Mouse (Mus musculus) thymus, adult 2 months (tissue): Measurements from ENCODE around the gene Atp2b4. TPM values are rescaled to one million over a fixed set of nuclear protein-coding genes. Genes with fewer than 3 reads are reported as not detected.

Experiments
- DNase-seq: peaks from one replicate; pipeline ENCODE4 v3.0.0; 2021
- H3K27ac ChIP-seq: fragments of 200-500 bp; 2 replicates; pipeline ENCODE4 v1.5.1; 2012; ENCODE audit warnings: low read length, control low read depth; ENCODE audit not compliant: control insufficient read depth, insufficient read depth
- H3K27me3 ChIP-seq: fragments of 200-500 bp; 2 replicates; pipeline ENCODE4 v1.6.1; 2012; ENCODE audit warnings: mild to moderate bottlenecking, low read length, moderate library complexity, mixed read lengths; ENCODE audit not compliant: control insufficient read depth, insufficient read depth
- H3K36me3 ChIP-seq: fragments of 200-500 bp; 2 replicates; pipeline ENCODE4 v1.6.1; 2012; ENCODE audit warnings: mild to moderate bottlenecking, low read length, moderate library complexity; ENCODE audit not compliant: control insufficient read depth, insufficient read depth
- H3K4me1 ChIP-seq: fragments of 200-500 bp; replicated peaks from 2 replicates; pipeline ENCODE4 v1.6.1; 2012; ENCODE audit warnings: low read length; ENCODE audit not compliant: control insufficient read depth, insufficient read depth
- H3K4me3 ChIP-seq: fragments of 200-500 bp; 2 replicates; pipeline ENCODE4 v1.5.1; 2012; ENCODE audit warnings: mild to moderate bottlenecking, low read length, control low read depth, moderate library complexity; ENCODE audit not compliant: control insufficient read depth, insufficient read depth
- CTCF ChIP-seq: fragments of 200-500 bp; IDR thresholded peaks from 2 replicates; pipeline ENCODE4 v1.5.1; 2012; ENCODE audit warnings: mild to moderate bottlenecking, control low read depth, low read length, moderate library complexity, borderline replicate concordance; ENCODE audit not compliant: control insufficient read depth, poor library complexity, insufficient read depth; ENCODE audit errors: extremely low read depth
- POLR2A ChIP-seq: fragments of 200-500 bp; IDR thresholded peaks from 2 replicates; pipeline ENCODE4 v1.6.1; 2012; ENCODE audit warnings: mild to moderate bottlenecking, low read length, control low read depth, moderate library complexity; ENCODE audit not compliant: control insufficient read depth, poor library complexity, insufficient read depth; ENCODE audit errors: extremely low read depth
- WGBS: fragments of 180-500 bp; shearing (Covaris S2); methylation state at CpG from one replicate; pipeline ENCODE4 v1.1.7; 2018; 5-methylcytosine and 5-hydroxymethylcytosine counted together
- polyA plus RNA-seq: library from polyadenylated mRNA; depleted of rRNA; stranded (reverse); fragments of >200 nt; gene quantifications from 2 replicates; pipeline ENCODE4 v1.2.3, GENCODE M21; 2012

Gene Atp2b4
- polyA plus RNA-seq, 1 experiment: 4.1 TPM

DNA sequence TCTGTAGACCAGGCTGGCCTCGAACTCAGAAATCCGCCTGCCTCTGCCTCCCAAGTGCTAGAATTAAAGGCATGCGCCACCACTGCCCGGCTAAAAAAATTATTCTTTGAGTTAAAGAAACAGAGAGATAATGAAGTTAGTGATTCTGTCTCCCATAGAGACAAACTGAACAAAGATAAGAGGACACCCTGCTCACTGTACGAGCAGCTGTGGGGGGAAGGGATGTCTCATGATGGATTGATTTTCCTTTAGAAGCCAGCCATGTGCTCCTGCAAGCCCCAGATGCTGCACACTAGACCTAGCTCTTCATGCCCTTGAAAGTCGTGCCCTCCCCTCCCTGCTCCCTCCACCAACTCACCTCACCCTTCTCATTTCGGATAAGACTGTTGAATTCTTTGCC is 72.5 kb downstream of the Atp2b4 start:
- Histone ChIP-seq H3K4me3 (no peak overlapping the region), H3K27ac (no peak overlapping the region), H3K27me3 (no peaks in the 10 kb centered on the region), H3K36me3 (no peaks in the 10 kb centered on the region), H3K4me1 (no peaks in the 10 kb centered on the region)
- 92% methylated on average over 7 of the region's 7 CpGs for WGBS
- no peak for DNase-seq
- TF ChIP-seq CTCF (no peak), POLR2A (no peak)

DNA sequence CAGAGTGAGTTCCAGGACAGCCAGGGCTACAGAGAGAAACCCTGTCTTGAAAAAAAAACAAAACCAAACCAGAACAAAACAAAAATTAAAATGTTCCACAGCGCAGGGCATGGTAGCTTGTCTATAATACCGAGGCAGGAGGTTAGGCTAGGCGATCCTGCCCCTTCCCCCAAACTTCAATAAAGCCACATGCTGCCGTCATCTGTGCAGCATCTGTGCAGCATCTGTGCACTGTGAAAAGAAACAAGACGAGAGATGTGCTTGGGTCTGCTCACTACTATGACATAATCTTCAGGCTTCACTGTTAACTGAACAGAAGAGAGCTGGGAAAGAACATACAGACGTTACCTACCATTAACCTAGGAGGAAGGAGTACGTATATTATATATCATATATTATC is 80.5 kb downstream of the Atp2b4 start:
- WGBS: 86% methylated on average over 7 of the region's 7 CpGs
- Histone ChIP-seq H3K4me1 (no peaks in the 10 kb centered on the region), H3K4me3 (no peak overlapping the region), H3K27me3 (no peaks in the 10 kb centered on the region), H3K27ac (no peak overlapping the region), H3K36me3 (no peaks in the 10 kb centered on the region)
- TF ChIP-seq POLR2A (no peak), CTCF (no peak)
- no peak for DNase-seq

DNA sequence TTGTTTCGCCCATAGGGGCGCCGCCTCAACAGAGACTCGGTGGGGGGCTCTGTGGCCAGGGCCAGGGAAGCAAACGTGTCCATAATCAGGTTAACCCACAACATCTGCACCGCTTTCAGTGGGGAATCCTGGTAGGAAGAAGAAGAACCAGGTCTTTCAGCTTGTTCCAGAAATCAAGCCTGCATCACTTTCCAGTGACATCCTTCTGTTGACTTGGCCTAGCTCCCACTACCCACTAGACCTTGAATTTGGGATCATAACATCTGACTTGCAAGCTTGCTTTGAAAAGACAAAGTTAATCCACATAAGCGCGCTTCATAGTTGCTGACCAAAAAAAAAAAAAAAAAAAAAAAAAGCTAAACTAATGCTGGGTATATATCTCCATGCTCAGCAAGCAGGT is 82.1 kb downstream of the Atp2b4 start:
- H3K4me1 ChIP-seq: no peaks in the 10 kb centered on the region
- H3K27me3 ChIP-seq: no peaks in the 10 kb centered on the region
- H3K27ac ChIP-seq: no peak overlapping the region
- no peak overlapping the region for H3K4me3 ChIP-seq
- DNase-seq: no peak
- H3K36me3 ChIP-seq: no peaks in the 10 kb centered on the region
- WGBS: 98% methylated on average over 8 of the region's 8 CpGs
- TF ChIP-seq POLR2A: no peak
- no peak for TF ChIP-seq CTCF

GRCm38 (mm10) chr1:133718296-133718695 is 82.5 kb downstream of the Atp2b4 start:
- no peak overlapping the region for H3K27ac ChIP-seq
- 93% methylated on average over 3 of the region's 3 CpGs for WGBS
- H3K36me3 ChIP-seq: no peaks in the 10 kb centered on the region
- no peaks in the 10 kb centered on the region for H3K27me3 ChIP-seq
- TF ChIP-seq POLR2A (no peak), CTCF (no peak)
- no peaks in the 10 kb centered on the region for H3K4me1 ChIP-seq
- H3K4me3 ChIP-seq: no peak overlapping the region
- no peak for DNase-seq

GRCm38 (mm10) chr1:133716464-133716863 is 84.4 kb downstream of the Atp2b4 start:
- DNase-seq: peak; percentile 73
- no peak overlapping the region for H3K27ac ChIP-seq
- H3K36me3 ChIP-seq: no peaks in the 10 kb centered on the region
- TF ChIP-seq POLR2A (no peak), CTCF (peak; percentile 90)
- H3K4me3 ChIP-seq: no peak overlapping the region
- 37% methylated on average over 7 of the region's 7 CpGs for WGBS
- peaks cover 4% of the 10 kb centered on the region for H3K4me1 ChIP-seq
- H3K27me3 ChIP-seq: no peaks in the 10 kb centered on the region

DNA sequence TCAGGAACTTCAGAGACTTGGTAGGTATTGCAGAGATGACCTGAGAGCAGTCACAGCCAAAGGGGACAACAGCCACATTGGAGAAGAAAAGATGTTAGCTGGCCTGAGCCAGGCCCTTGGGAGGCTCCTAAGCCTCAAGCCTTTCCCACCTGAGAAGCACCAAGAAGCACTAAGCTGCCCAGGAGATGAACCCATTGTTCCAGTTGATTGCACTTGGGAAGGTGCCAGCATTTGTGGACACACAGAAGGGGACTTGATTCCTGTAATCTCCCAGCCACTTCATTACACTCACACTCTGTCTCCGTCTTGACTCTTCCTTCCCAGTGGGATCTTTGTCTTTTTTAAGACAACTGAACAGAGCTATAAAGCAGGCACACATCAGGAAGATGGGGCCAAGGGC is 85.7 kb downstream of the Atp2b4 start:
- Histone ChIP-seq H3K27me3 (no peaks in the 10 kb centered on the region), H3K36me3 (no peaks in the 10 kb centered on the region), H3K4me3 (no peak overlapping the region), H3K27ac (no peak overlapping the region), H3K4me1 (peaks cover 9% of the 10 kb centered on the region)
- DNase-seq: no peak
- WGBS: 100% methylated on average over 1 of the region's 1 CpGs
- TF ChIP-seq CTCF (no peak), POLR2A (no peak)

DNA sequence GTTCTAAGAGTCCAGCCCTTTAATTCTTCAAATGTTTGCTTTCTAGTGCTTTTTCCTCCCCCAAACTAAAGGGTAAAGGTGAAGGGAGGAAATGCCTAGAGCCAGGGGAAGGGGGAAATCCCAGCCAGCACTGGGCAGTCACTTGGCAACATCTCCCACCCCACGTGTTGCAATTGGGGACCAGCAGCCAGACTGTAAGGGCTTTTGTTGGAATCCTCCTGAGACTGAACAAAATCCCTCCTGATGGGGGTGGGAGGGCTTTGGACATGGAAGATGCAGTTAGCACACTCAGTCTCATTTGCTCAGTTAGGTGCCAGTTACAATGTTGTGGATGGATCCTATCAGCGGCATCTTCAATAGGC is 87.9 kb downstream of the Atp2b4 start:
- no peak for DNase-seq
- no peak overlapping the region for H3K27ac ChIP-seq
- peaks cover 19% of the 10 kb centered on the region for H3K4me1 ChIP-seq
- H3K4me3 ChIP-seq: no peak overlapping the region
- H3K36me3 ChIP-seq: no peaks in the 10 kb centered on the region
- 88% methylated on average over 2 of the region's 2 CpGs for WGBS
- TF ChIP-seq POLR2A (no peak), CTCF (no peak)
- H3K27me3 ChIP-seq: no peaks in the 10 kb centered on the region

DNA sequence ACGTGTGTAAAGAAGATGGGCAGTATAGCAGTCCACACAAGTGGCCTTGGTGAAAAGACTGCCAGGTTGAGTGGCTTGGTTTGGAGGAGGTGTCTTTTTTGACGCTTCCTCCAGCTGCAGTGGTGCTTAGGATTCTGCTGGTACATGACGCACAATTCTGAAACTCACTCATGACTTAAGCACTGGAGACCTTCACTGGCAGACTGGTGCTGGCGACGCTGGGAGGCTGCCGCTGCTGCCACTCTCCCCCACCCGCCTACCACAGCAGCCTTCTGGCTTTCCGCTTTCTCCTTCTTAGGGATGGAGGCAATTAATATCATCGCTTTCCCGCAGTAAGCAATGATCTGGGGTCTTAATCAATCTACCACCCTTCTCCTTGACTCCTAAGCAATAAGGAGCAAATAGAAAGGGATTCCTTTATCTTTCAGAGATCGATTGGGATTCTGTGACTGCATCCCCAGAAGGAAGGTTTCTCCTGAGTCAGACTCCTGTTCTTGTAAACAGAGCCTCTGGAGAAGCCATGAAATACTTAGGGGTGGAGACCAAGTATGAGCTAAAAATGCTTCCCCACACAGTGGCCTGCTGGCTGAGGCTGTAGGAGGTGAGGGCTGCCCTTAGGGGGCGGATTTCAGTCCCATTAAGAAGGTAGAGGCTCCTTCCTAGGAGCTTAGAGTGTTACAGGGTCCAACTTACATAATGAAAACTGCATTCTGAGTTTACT is 88.4 kb downstream of the Atp2b4 start:
- Histone ChIP-seq H3K4me3 (no peak overlapping the region), H3K4me1 (peaks cover 19% of the 10 kb centered on the region), H3K27ac (no peak overlapping the region), H3K36me3 (no peaks in the 10 kb centered on the region), H3K27me3 (no peaks in the 10 kb centered on the region)
- no peak for DNase-seq
- TF ChIP-seq CTCF (no peak), POLR2A (no peak)
- WGBS: 94% methylated on average over 12 of the region's 12 CpGs
